Mouse (Mus musculus) CH12.LX (cell line): Measurements from ENCODE around the gene Madd. TPM values are rescaled to one million over a fixed set of nuclear protein-coding genes. Genes with fewer than 3 reads are reported as not detected.

Source experiments
- DNase-seq: peaks from one replicate; pipeline ENCODE4 v3.0.0-alpha.2; 2013; ENCODE audit errors: extremely low read depth
- H3K27ac ChIP-seq: 2 replicates; pipeline ENCODE4 v1.5.1; 2012; ENCODE audit warnings: low read depth, mild to moderate bottlenecking, control low read depth, moderate library complexity; ENCODE audit not compliant: insufficient read depth
- H3K27me3 ChIP-seq: replicated peaks from 2 replicates; pipeline ENCODE3; 2012; ENCODE audit warnings: inconsistent platforms
- H3K36me3 ChIP-seq, 2 experiments: replicated peaks in 1 of 2; 2 replicates each; pipeline versions ENCODE3 to v1.6.1; 2012; ENCODE audit warnings: inconsistent platforms in 1 of 2, low read length in 1 of 2, mild to moderate bottlenecking in 1 of 2, mixed read lengths in 1 of 2, moderate library complexity in 1 of 2; ENCODE audit not compliant: control insufficient read depth in 1 of 2, insufficient read depth in 1 of 2
- H3K4me1 ChIP-seq, 2 experiments: 2 replicates each; pipeline ENCODE4 v1.6.1; 2012; ENCODE audit warnings: inconsistent platforms in 1 of 2, moderate library complexity in 1 of 2; ENCODE audit not compliant: insufficient read depth in 2 of 2, control insufficient read depth in 1 of 2
- H3K4me2 ChIP-seq: 2 replicates; pipeline ENCODE4 v1.6.1; 2012; ENCODE audit warnings: low read depth, mild to moderate bottlenecking, control low read depth; ENCODE audit not compliant: poor library complexity, insufficient read depth, severe bottlenecking
- H3K4me3 ChIP-seq, 3 experiments: fragments of 150-350 bp in 1 of 3; sonication (generic) in 1 of 3; replicated peaks in 1 of 3; 2 replicates each; pipeline versions ENCODE3 to v1.5.1; 2011 to 2012; ENCODE audit warnings: low read depth in 2 of 3, low read length in 2 of 3, mild to moderate bottlenecking in 2 of 3, moderate library complexity in 2 of 3, control low read depth in 1 of 3, improper control_type of control experiment in 1 of 3, inconsistent platforms in 1 of 3, mixed read lengths in 1 of 3; ENCODE audit not compliant: poor library complexity in 1 of 3
- H3K79me2 ChIP-seq: replicated peaks from 2 replicates; pipeline ENCODE4 v1.6.1; 2012; ENCODE audit warnings: mild to moderate bottlenecking, moderate library complexity; ENCODE audit not compliant: control insufficient read depth, poor library complexity, insufficient read depth, severe bottlenecking; ENCODE audit errors: extremely low read depth
- H3K9ac ChIP-seq: 2 replicates; pipeline ENCODE4 v1.6.1; 2012; ENCODE audit warnings: low read depth, mild to moderate bottlenecking, control low read depth, moderate library complexity; ENCODE audit not compliant: insufficient read depth
- H3K9me3 ChIP-seq: replicated peaks from 2 replicates; pipeline ENCODE3; 2012; ENCODE audit warnings: low read length, inconsistent platforms, mixed read lengths
- CHD1 ChIP-seq: IDR thresholded peaks from 2 replicates; pipeline ENCODE4 v1.6.1; 2012; ENCODE audit warnings: low read depth, low read length, improper control_type of control experiment, inconsistent platforms
- CHD2 ChIP-seq: IDR thresholded peaks from 2 replicates; pipeline ENCODE4 v1.6.1; 2011; ENCODE audit warnings: low read length, improper control_type of control experiment
- ETS1 ChIP-seq: conservative IDR thresholded peaks from 2 replicates; pipeline ENCODE4 v1.6.1; 2012; ENCODE audit warnings: low read depth, mild to moderate bottlenecking, inconsistent platforms, low read length, improper control_type of control experiment, moderate library complexity
- HCFC1 ChIP-seq: IDR thresholded peaks from 2 replicates; pipeline ENCODE4 v1.6.1; 2012; ENCODE audit warnings: low read depth, mild to moderate bottlenecking, inconsistent platforms, low read length, improper control_type of control experiment
- IRF4 ChIP-seq: IDR thresholded peaks from 2 replicates; pipeline ENCODE4 v1.6.1; 2014; ENCODE audit warnings: low read depth, mild to moderate bottlenecking, inconsistent platforms, low read length, improper control_type of control experiment
- JUN ChIP-seq: IDR thresholded peaks from 2 replicates; pipeline ENCODE4 v1.6.1; 2011; ENCODE audit warnings: low read depth, mild to moderate bottlenecking, low read length, improper control_type of control experiment, moderate library complexity; ENCODE audit not compliant: insufficient read depth
- JUND ChIP-seq: conservative IDR thresholded peaks from 2 replicates; pipeline ENCODE4 v1.6.1; 2011; ENCODE audit warnings: low read depth, low read length, improper control_type of control experiment
- KAT2A ChIP-seq: IDR thresholded peaks from 2 replicates; pipeline ENCODE4 v1.6.1; 2012; ENCODE audit warnings: low read length, improper control_type of control experiment, inconsistent platforms; ENCODE audit not compliant: insufficient replicate concordance
- MEF2A ChIP-seq: IDR thresholded peaks from 2 replicates; pipeline ENCODE4 v1.6.1; 2014; ENCODE audit warnings: low read depth, mild to moderate bottlenecking, inconsistent platforms, low read length, improper control_type of control experiment, borderline replicate concordance
- MXI1 ChIP-seq: IDR thresholded peaks from 2 replicates; pipeline ENCODE4 v1.6.1; 2011; ENCODE audit warnings: mild to moderate bottlenecking, low read depth, low read length, improper control_type of control experiment
- MYC ChIP-seq: IDR thresholded peaks from 2 replicates; pipeline ENCODE4 v1.6.1; 2011; ENCODE audit warnings: low read depth, mild to moderate bottlenecking, improper control_type of control experiment, low read length
- POLR2A ChIP-seq: IDR thresholded peaks from 2 replicates; pipeline ENCODE4 v1.6.1; 2011; ENCODE audit warnings: low read depth, mild to moderate bottlenecking, improper control_type of control experiment, low read length
- RAD21 ChIP-seq: IDR thresholded peaks from 2 replicates; pipeline ENCODE4 v1.6.1; 2011; ENCODE audit warnings: low read depth, mild to moderate bottlenecking, low read length, improper control_type of control experiment, moderate library complexity
- RCOR1 ChIP-seq: conservative IDR thresholded peaks from 2 replicates; pipeline ENCODE4 v1.6.1; 2012; ENCODE audit warnings: low read depth, mild to moderate bottlenecking, inconsistent platforms, low read length, improper control_type of control experiment
- SIN3A ChIP-seq: IDR thresholded peaks from 2 replicates; pipeline ENCODE4 v1.6.1; 2012; ENCODE audit warnings: low read length, improper control_type of control experiment, inconsistent platforms
- TBP ChIP-seq: conservative IDR thresholded peaks from 2 replicates; pipeline ENCODE4 v1.6.1; 2011; ENCODE audit warnings: low read depth, low read length, improper control_type of control experiment
- UBTF ChIP-seq: IDR thresholded peaks from 2 replicates; pipeline ENCODE4 v1.6.1; 2012; ENCODE audit warnings: low read depth, mild to moderate bottlenecking, inconsistent platforms, low read length, improper control_type of control experiment, moderate library complexity
- USF2 ChIP-seq: conservative IDR thresholded peaks from 2 replicates; pipeline ENCODE4 v1.6.1; 2011; ENCODE audit warnings: low read depth, low read length, improper control_type of control experiment
- ZC3H11A ChIP-seq: IDR thresholded peaks from 2 replicates; pipeline ENCODE4 v1.6.1; 2012; ENCODE audit warnings: low read depth, mild to moderate bottlenecking, inconsistent platforms, low read length, improper control_type of control experiment
- ZMIZ1 ChIP-seq: IDR thresholded peaks from 2 replicates; pipeline ENCODE4 v1.6.1; 2012; ENCODE audit warnings: low read depth, mild to moderate bottlenecking, inconsistent platforms, low read length, improper control_type of control experiment
- ZNF384 ChIP-seq: IDR thresholded peaks from 2 replicates; pipeline ENCODE4 v1.6.1; 2012; ENCODE audit warnings: low read depth, low read length, improper control_type of control experiment, inconsistent platforms
- dilution Hi-C: fragments of 300-500 bp; cut with MboI; formaldehyde crosslinking; loops from 2 replicates; pipeline ENCODE4 v1.14.3; 2020; ENCODE audit warnings: low sequenced_read_pairs; ENCODE audit not compliant: extremely low pct_unique_long_range_greater_than_20kb, extremely low pct_ligation_motif_present
- in situ Hi-C: fragments of 300-500 bp; cut with MboI; formaldehyde crosslinking; loops from 3 replicates; pipeline ENCODE4 v1.14.3; 2019; ENCODE audit warnings: low sequenced_read_pairs, low pct_ligation_motif_present, low pct_unique_long_range_greater_than_20kb, mixed read lengths
- polyA plus RNA-seq: library from polyadenylated mRNA; unstranded; fragments of >175 nt; gene quantifications from 2 replicates; pipeline ENCODE4 v1.2.1, GENCODE M21; 2012; ENCODE audit warnings: low read depth; ENCODE audit not compliant: insufficient read length
- total RNA-seq, 2 experiments: library from RNA; depleted of rRNA; stranded (reverse); fragments of 300-350 nt in 1 of 2; fragments of >200 nt in 1 of 2; gene quantifications; 2 replicates each; pipeline ENCODE4 v1.2.3; 2012 to 2014

The Madd gene
- total and polyA plus RNA-seq, 3 experiments, result 4.8 to 15.6 (median 14.6) TPM

DNA sequence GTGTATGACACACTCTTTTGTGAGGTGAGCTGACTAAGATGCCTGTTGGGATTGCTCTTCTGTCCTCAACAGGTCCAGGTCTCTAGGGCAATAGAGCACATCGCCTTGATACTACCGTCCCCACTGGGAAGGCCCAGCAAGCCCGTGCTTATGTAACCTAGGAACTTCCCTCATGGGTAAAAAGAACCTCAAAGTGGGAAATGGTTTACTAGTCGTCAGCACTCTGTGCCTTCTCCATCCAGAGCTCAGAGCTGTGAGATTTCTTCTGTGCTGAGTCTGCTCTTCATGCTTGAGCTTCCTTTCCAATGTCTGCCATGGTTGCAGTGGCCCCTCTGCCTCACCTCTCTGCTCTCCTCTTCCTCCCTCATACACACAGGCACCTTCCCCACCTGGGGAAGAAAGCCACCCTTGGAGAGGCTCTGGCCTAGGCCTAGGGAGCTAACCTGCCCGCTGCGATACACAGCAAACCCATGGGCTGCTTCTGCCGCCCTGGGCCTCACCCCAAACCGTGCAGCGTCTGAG is 22.7 kb upstream of the Madd start:
- TF ChIP-seq MEF2A (no peak), JUN (no peak), JUND (no peak), ZNF384 (no peak), RCOR1 (no peak), SIN3A (no peak), CHD1 (no peak), CHD2 (no peak), MYC (no peak), USF2 (no peak), RAD21 (no peak)
- in situ Hi-C loops, result no loop called here
- DNase-seq, result no peak
- Histone ChIP-seq H3K27me3 (no peaks in the 10 kb centered on the region), H3K27ac (no peak overlapping the region), H3K4me2 (no peak overlapping the region), H3K4me1 (peaks cover 3 to 27% of the 10 kb centered on the region in 2 experiments; a peak in 3 of 4 replicates), H3K79me2 (peaks cover 2% of the 10 kb centered on the region), H3K4me3 (no peak overlapping the region), H3K9ac (no peak overlapping the region), H3K9me3 (no peaks in the 10 kb centered on the region), H3K36me3 (peaks cover 45 to 66% of the 10 kb centered on the region in 2 experiments)
- dilution Hi-C loops, result no loop called here

DNA sequence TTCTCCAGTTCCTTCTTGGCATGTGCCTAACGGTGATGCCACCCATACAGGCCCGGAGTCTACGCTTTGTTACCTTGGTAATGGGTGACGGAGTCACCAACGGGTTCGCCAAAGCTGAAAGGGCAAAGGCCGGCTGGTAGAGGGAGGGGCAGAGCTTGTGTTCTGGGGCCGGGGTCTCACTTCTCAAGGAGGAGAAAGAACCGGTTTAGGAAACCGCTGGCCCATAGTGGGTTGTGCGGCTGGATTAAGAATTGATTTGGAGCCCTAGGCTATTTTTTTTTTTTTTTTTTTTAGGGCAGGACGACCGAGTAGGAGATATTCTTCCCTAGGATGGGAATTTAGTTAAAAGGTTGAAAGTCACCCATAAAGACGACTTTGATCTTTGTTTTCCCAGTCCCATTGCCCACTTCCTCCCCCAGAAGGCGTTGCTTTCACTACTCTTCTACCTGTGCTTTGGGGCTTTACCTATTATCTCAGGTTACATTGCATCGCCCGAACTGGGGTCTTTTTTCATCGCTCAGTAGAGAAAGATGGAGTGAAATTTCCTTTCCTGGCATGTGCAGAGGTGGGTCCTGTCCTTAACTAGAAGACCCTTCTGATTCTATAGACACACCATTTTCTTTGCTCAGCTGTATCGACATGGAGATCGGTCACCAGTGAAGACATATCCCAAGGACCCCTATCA is 19.5 kb upstream of the Madd start:
- Histone ChIP-seq H3K9me3 (no peaks in the 10 kb centered on the region), H3K27me3 (no peaks in the 10 kb centered on the region), H3K4me3 (peak overlapping the region; percentile 83 to 86 (median 84)), H3K27ac (0 out of 2 replicates have a peak overlapping the region, but pooled peaks have one; percentile 9), H3K4me2 (peak overlapping the region; percentile 98), H3K36me3 (peaks cover 20 to 37% of the 10 kb centered on the region in 2 experiments), H3K4me1 (peaks cover 3 to 27% of the 10 kb centered on the region in 2 experiments; a peak in 3 of 4 replicates), H3K9ac (peak overlapping the region; percentile 85), H3K79me2 (peaks cover 2% of the 10 kb centered on the region)
- in situ Hi-C loops (no loop called here), dilution Hi-C loops (no loop called here)
- no peak for DNase-seq
- TF ChIP-seq IRF4, result no peak
- no peak for TF ChIP-seq UBTF
- no peak for TF ChIP-seq ZMIZ1
- no peak for TF ChIP-seq CHD1
- 0 out of 2 replicates have a peak, but pooled peaks have one; percentile 25 for TF ChIP-seq POLR2A
- TF ChIP-seq HCFC1, result no peak
- TF ChIP-seq ZNF384, result no peak
- TF ChIP-seq ZC3H11A, result no peak
- no peak for TF ChIP-seq TBP
- TF ChIP-seq KAT2A, result no peak
- 0 out of 2 replicates have a peak, but pooled peaks have one; percentile 1 for TF ChIP-seq JUND
- no peak for TF ChIP-seq ETS1
- no peak for TF ChIP-seq MXI1
